Mouse (Mus musculus) bone marrow, adult 2 months (tissue): Measurements from ENCODE around the gene Rgp1.

Experiments
- CTCF ChIP-seq: fragments of 200-500 bp; IDR thresholded peaks from 2 replicates; pipeline ENCODE4 v1.5.1; 2011; ENCODE audit warnings: low read length, control low read depth; ENCODE audit not compliant: control insufficient read depth, insufficient read depth
- POLR2A ChIP-seq: fragments of 200-500 bp; IDR thresholded peaks from 2 replicates; pipeline ENCODE4 v1.6.1; 2011; ENCODE audit warnings: low read depth, mild to moderate bottlenecking, control low read depth, low read length, borderline replicate concordance; ENCODE audit not compliant: control insufficient read depth

DNA sequence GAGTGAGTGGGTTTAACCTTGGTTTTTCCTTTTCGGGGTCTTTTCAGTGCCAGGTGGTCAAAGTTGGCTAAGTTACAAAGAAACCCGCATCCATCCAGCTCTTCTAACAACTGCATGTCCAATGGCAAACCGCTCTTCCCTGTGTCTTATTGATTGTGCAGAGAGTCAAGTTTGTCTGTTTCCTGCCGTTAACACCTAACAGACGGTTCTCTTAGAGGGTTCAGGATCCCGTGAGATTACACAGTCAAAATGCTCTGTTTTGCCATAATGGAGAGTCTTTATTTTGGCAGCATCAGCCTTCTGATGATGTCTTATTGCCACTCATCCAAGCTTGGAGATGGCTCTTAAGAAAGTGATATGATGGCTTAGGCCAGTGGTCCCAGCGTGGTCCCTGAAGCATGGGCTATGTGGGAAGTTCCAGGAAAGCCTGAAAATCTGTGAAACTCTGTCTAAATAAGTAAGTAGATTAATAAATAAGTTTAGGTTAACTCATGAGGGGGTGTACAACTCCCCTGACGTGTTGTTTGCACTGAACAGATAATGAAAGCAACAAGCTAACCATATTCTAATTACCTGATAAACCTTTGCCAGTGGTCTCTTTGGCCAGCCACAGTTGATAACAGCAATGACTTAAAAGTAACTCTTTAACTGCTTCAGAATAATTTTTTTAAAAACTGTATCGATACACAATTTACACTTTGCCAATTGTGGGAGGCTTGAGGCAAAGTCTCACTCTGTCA lies 21.9 kb downstream of the Rgp1 start:
- TF ChIP-seq CTCF (no peak), POLR2A (no peak)
